Mouse (Mus musculus) myocyte (in vitro differentiated cells): ENCODE data around the gene Cd80. TPM values are rescaled to one million over a fixed set of nuclear protein-coding genes. Genes with fewer than 3 reads are reported as not detected.

Experiments used
- H3K27me3 ChIP-seq: one replicate; pipeline ENCODE4 v1.6.1; 2011; ENCODE audit not compliant: control insufficient read depth, insufficient read depth, insufficient read length
- H3K36me3 ChIP-seq: one replicate; pipeline ENCODE4 v1.6.1; 2011; ENCODE audit not compliant: control insufficient read depth, insufficient read depth
- H3K4me2 ChIP-seq: one replicate; pipeline ENCODE4 v1.6.1; 2011; ENCODE audit warnings: low read depth, control low read depth
- H3K4me3 ChIP-seq: one replicate; pipeline ENCODE4 v1.5.1; 2011; ENCODE audit warnings: mild to moderate bottlenecking, control low read depth, moderate library complexity
- H3K79me2 ChIP-seq: one replicate; pipeline ENCODE4 v1.6.1; 2011; ENCODE audit not compliant: control insufficient read depth, insufficient read depth
- H3ac ChIP-seq: one replicate; pipeline ENCODE4 v1.6.1; 2011; ENCODE audit not compliant: control insufficient read depth, insufficient read length
- CEBPB ChIP-seq: IDR thresholded peaks from 2 replicates; pipeline ENCODE4 v1.6.1; 2011; ENCODE audit warnings: mild to moderate bottlenecking, moderate library complexity; ENCODE audit not compliant: poor library complexity, insufficient read depth, severe bottlenecking
- E2F4 ChIP-seq: IDR thresholded peaks from one replicate; pipeline ENCODE4 v1.6.1; 2011; ENCODE audit warnings: mild to moderate bottlenecking, control low read depth, moderate library complexity; ENCODE audit not compliant: insufficient read depth
- MAX ChIP-seq: IDR thresholded peaks from one replicate; pipeline ENCODE4 v1.6.1; 2011; ENCODE audit warnings: low read depth, mild to moderate bottlenecking, control low read depth
- MYOD1 ChIP-seq, 3 experiments: IDR thresholded peaks; one replicate each; pipeline ENCODE4 v1.6.1; 2011; ENCODE audit warnings: control low read depth in 2 of 3, low read depth in 2 of 3, mild to moderate bottlenecking in 2 of 3, moderate library complexity in 1 of 3; ENCODE audit not compliant: insufficient read length in 2 of 3, control insufficient read depth in 1 of 3
- MYOG ChIP-seq, 3 experiments: IDR thresholded peaks; one replicate each; pipeline ENCODE4 v1.6.1; 2011; ENCODE audit warnings: control low read depth in 2 of 3, low read depth in 2 of 3, mild to moderate bottlenecking in 2 of 3; ENCODE audit not compliant: insufficient read length in 2 of 3, control insufficient read depth in 1 of 3, insufficient read depth in 1 of 3
- POLR2A ChIP-seq: IDR thresholded peaks from one replicate; pipeline ENCODE4 v1.6.1; 2011; ENCODE audit warnings: low read depth, mild to moderate bottlenecking, control low read depth, moderate library complexity; ENCODE audit not compliant: insufficient read length
- POLR2AphosphoS2 ChIP-seq: IDR thresholded peaks from one replicate; pipeline ENCODE4 v1.6.1; 2011; ENCODE audit warnings: low read depth, control low read depth; ENCODE audit not compliant: insufficient read length
- REST ChIP-seq: IDR thresholded peaks from one replicate; pipeline ENCODE4 v1.6.1; 2011; ENCODE audit warnings: mild to moderate bottlenecking, control low read depth, moderate library complexity; ENCODE audit not compliant: insufficient read depth, insufficient read length
- SRF ChIP-seq: IDR thresholded peaks from one replicate; pipeline ENCODE4 v1.6.1; 2011; ENCODE audit warnings: low read depth; ENCODE audit not compliant: control insufficient read depth, insufficient read length
- TCF12 ChIP-seq: IDR thresholded peaks from one replicate; pipeline ENCODE4 v1.6.1; 2011; ENCODE audit warnings: mild to moderate bottlenecking, control low read depth; ENCODE audit not compliant: poor library complexity, insufficient read depth, severe bottlenecking
- TCF3 ChIP-seq: IDR thresholded peaks from one replicate; pipeline ENCODE4 v1.6.1; 2011; ENCODE audit warnings: low read depth, control low read depth; ENCODE audit not compliant: insufficient read length
- USF1 ChIP-seq: IDR thresholded peaks from one replicate; pipeline ENCODE4 v1.6.1; 2011; ENCODE audit warnings: low read depth, mild to moderate bottlenecking, control low read depth, moderate library complexity
- polyA plus RNA-seq: library from polyadenylated mRNA; unstranded; fragments of >200 nt; fragmentation: generic; extraction: Trizol; gene quantifications from one replicate; pipeline ENCODE4 v1.2.1, GENCODE M21; 2012; ENCODE audit warnings: missing spikeins

Cd80 gene
- polyA plus RNA-seq, 1 experiment = 27.1 TPM

GRCm38 (mm10) chr16:38519140-38519539 lies 63.8 kb downstream of the Cd80 start:
- no peak for TF ChIP-seq REST
- Histone ChIP-seq H3K36me3 (peaks cover 28% of the 10 kb centered on the region), H3ac (no peak overlapping the region), H3K79me2 (peaks cover 34% of the 10 kb centered on the region), H3K27me3 (no peaks in the 10 kb centered on the region), H3K4me3 (no peak overlapping the region), H3K4me2 (no peak overlapping the region)

GRCm38 (mm10) chr16:38521211-38521987 lies 66.0 kb downstream of the Cd80 start:
- H3ac ChIP-seq = peak overlapping the region; percentile 59
- peaks cover 34% of the 10 kb centered on the region for H3K79me2 ChIP-seq
- peak overlapping the region; percentile 89 for H3K4me3 ChIP-seq
- peaks cover 41% of the 10 kb centered on the region for H3K36me3 ChIP-seq
- no peaks in the 10 kb centered on the region for H3K27me3 ChIP-seq
- TF ChIP-seq SRF = no peak
- TF ChIP-seq TCF3 = no peak
- TF ChIP-seq TCF12 = no peak
- TF ChIP-seq MYOG (IDR thresholded peaks at IDR 0.05; ENCODE audit: control insufficient read depth in 1 of 3, insufficient read depth in 1 of 3, insufficient read length in 2 of 3, low read depth in 2 of 3) = no peak
- TF ChIP-seq REST = no peak
- no peak for TF ChIP-seq POLR2A
- TF ChIP-seq MAX = no peak
- no peak for TF ChIP-seq CEBPB
- no peak for TF ChIP-seq POLR2AphosphoS2
- TF ChIP-seq MYOD1 (IDR thresholded peaks at IDR 0.05; ENCODE audit: control insufficient read depth in 1 of 3, insufficient read length in 2 of 3, low read depth in 2 of 3) = no peak
- no peak for TF ChIP-seq USF1
- TF ChIP-seq E2F4 = no peak
- peak overlapping the region; percentile 95 for H3K4me2 ChIP-seq

- peak within 1 kb of the TSS; percentile 59 for H3ac ChIP-seq
- peak within 1 kb of the TSS; percentile 89 for H3K4me3 ChIP-seq
- H3K79me2 ChIP-seq = peaks cover 34% of the 10 kb centered on the region
- H3K4me2 ChIP-seq = peak within 1 kb of the TSS; percentile 100
- H3K27me3 ChIP-seq = no peaks in the 10 kb centered on the region
- TF ChIP-seq MAX (no peak), MYOG (IDR thresholded peaks at IDR 0.05; ENCODE audit: control insufficient read depth in 1 of 3, insufficient read depth in 1 of 3, insufficient read length in 2 of 3, low read depth in 2 of 3) (peak in 1 of 3 experiments; percentile 1), USF1 (no peak), POLR2A (peak; percentile 78), TCF12 (no peak), POLR2AphosphoS2 (peak; percentile 79), TCF3 (no peak), CEBPB (no peak), MYOD1 (IDR thresholded peaks at IDR 0.05; ENCODE audit: control insufficient read depth in 1 of 3, insufficient read length in 2 of 3, low read depth in 2 of 3) (no peak), SRF (peak; percentile 81), REST (no peak), E2F4 (no peak)
- H3K36me3 ChIP-seq = peaks cover 37% of the 10 kb centered on the region
Measured at GRCm38 (mm10) chr16:38522129-38523084, 67.0 kb downstream of the Cd80 start, which contains the start of gene Timmdc1. TSS of gene Timmdc1 (minus strand) at chr16:38522663.

GRCm38 (mm10) chr16:38526264-38526663 lies 70.9 kb downstream of the Cd80 start:
- Histone ChIP-seq H3K27me3 (no peaks in the 10 kb centered on the region), H3K4me3 (no peak overlapping the region), H3ac (no peak overlapping the region), H3K79me2 (peaks cover 17% of the 10 kb centered on the region), H3K4me2 (no peak overlapping the region), H3K36me3 (peaks cover 38% of the 10 kb centered on the region)
- TF ChIP-seq E2F4 (no peak), POLR2A (no peak), TCF12 (no peak)
